Mouse (Mus musculus) intestine, postnatal 0 days (tissue): ENCODE measurements around the gene She. TPM values are rescaled to one million over a fixed set of nuclear protein-coding genes. Genes with fewer than 3 reads are reported as not detected.

Experiments used
- ATAC-seq: fragments of 200-750 bp; cut with Nextera tagmentation; 2 replicates; pipeline ENCODE4 v1.8.0; 2017; ENCODE audit warnings: mild to moderate bottlenecking, moderate TSS enrichment, moderate library complexity
- H3K27ac ChIP-seq: fragments of 300-500 bp; sonication (generic); 2 replicates; pipeline ENCODE4 v1.5.1; 2014; ENCODE audit warnings: mild to moderate bottlenecking, low read depth, low read length, moderate library complexity
- H3K27me3 ChIP-seq: fragments of 300-500 bp; sonication (generic); replicated peaks from 2 replicates; pipeline ENCODE4 v1.6.1; 2014; ENCODE audit warnings: low read length, mixed read lengths; ENCODE audit not compliant: control insufficient read depth, insufficient read depth
- H3K36me3 ChIP-seq: fragments of 300-500 bp; sonication (generic); 2 replicates; pipeline ENCODE4 v1.6.1; 2014; ENCODE audit warnings: mild to moderate bottlenecking, moderate library complexity; ENCODE audit not compliant: control insufficient read depth, insufficient read depth
- H3K4me1 ChIP-seq: fragments of 300-500 bp; sonication (generic); replicated peaks from 2 replicates; pipeline ENCODE4 v1.6.1; 2014; ENCODE audit warnings: antibody characterized with exemption, low read length, mixed read lengths; ENCODE audit not compliant: control insufficient read depth, insufficient read depth
- H3K4me2 ChIP-seq: fragments of 300-500 bp; sonication (generic); replicated peaks from 2 replicates; pipeline ENCODE4 v1.6.1; 2014; ENCODE audit warnings: low read depth, mild to moderate bottlenecking, moderate library complexity
- H3K4me3 ChIP-seq: fragments of 300-500 bp; sonication (generic); 2 replicates; pipeline ENCODE4 v1.5.1; 2014; ENCODE audit warnings: low read depth, low read length
- H3K9ac ChIP-seq: fragments of 300-500 bp; sonication (generic); 2 replicates; pipeline ENCODE4 v1.6.1; 2014; ENCODE audit warnings: mild to moderate bottlenecking, low read depth, low read length
- H3K9me3 ChIP-seq: fragments of 300-500 bp; sonication (generic); 2 replicates; pipeline ENCODE4 v1.6.1; 2016; ENCODE audit warnings: mixed run types; ENCODE audit not compliant: control insufficient read depth
- CTCF ChIP-seq: sonication (generic); IDR thresholded peaks from 2 replicates; pipeline ENCODE4 v1.5.1; 2016; ENCODE audit warnings: low read depth, mild to moderate bottlenecking, control low read depth, antibody characterized with exemption, moderate library complexity
- WGBS: fragments of 180-500 bp; shearing (Covaris S2); extraction: QIAGEN DNeasy Blood & Tissue Kit; methylation state at CpG from one replicate; pipeline ENCODE4 v1.1.7; 2014; 5-methylcytosine and 5-hydroxymethylcytosine counted together
- polyA plus RNA-seq: library from polyadenylated mRNA; unstranded; fragments of >200 nt; fragmentation: Nextera tagmentation; extraction: Ambion mirVana; gene quantifications from 2 replicates; pipeline ENCODE4 v1.2.1, GENCODE M21; 2015

The She gene
- polyA plus RNA-seq, 1 experiment from 2014 or later, result 1.6 TPM

DNA sequence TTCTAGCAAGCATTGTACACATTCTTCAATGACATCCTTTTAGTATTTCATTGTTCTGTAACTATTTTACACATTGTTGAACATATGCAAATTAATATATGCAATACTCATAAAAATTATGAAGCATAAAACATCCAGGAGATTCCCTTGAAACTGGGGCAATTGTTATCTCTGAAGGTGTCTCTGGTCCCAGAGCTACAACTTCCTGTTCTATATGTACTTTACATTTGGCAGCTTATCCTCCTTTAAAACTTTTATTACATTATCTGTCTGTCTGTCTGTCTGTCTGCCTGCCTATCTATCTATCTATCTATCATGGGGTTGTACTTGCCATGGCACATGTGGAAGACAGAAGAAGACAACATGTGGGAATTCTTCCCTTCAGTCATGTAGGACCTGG is 60.5 kb downstream of the She start:
- H3K9me3 ChIP-seq, result no peaks in the 10 kb centered on the region
- H3K9ac ChIP-seq, result no peak overlapping the region
- H3K27me3 ChIP-seq, result no peaks in the 10 kb centered on the region
- no peaks in the 10 kb centered on the region for H3K4me1 ChIP-seq
- no peak for ATAC-seq
- H3K4me3 ChIP-seq, result no peak overlapping the region
- no peak for TF ChIP-seq CTCF
- no peaks in the 10 kb centered on the region for H3K36me3 ChIP-seq
- no peak overlapping the region for H3K4me2 ChIP-seq
- H3K27ac ChIP-seq, result no peak overlapping the region

DNA sequence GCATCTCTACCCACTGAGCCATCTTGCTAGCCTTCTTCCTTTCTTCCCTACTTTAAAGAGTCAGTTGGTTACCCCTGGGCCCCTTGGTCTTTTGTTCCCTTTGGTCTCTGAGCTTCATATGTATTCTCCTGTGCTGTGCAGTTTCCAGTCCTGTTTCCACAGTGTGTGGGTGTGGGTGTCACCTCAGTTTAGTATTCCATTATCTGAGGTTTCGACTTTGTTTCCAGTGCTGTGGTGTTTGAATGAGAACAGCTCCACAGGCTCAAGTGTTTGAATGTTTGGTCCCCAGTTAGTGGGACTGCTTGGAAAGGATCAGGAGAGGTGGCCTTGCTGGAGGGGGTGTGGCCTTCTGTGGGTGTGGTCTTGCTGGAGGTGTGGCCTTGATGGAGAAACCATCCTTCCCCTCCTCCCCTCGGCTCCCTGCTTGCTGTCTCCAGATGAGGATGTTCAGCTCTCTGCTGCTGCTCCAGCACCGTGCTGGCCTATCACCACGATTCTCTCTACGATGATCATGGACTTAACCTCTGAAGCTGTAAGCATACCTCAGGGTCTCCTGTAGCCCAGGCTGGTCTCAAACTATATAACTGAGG is 61.4 kb downstream of the She start:
- Histone ChIP-seq H3K27me3 (no peaks in the 10 kb centered on the region), H3K4me3 (no peak overlapping the region), H3K9me3 (no peaks in the 10 kb centered on the region), H3K9ac (no peak overlapping the region), H3K4me1 (no peaks in the 10 kb centered on the region), H3K27ac (no peak overlapping the region), H3K36me3 (no peaks in the 10 kb centered on the region), H3K4me2 (no peak overlapping the region)
- ATAC-seq, result no peak
- WGBS, result 88% methylated on average over 5 of the region's 5 CpGs
- no peak for TF ChIP-seq CTCF

- no peak overlapping the region for H3K4me2 ChIP-seq
- no peak for ATAC-seq
- no peaks in the 10 kb centered on the region for H3K9me3 ChIP-seq
- 37% methylated on average over 5 of the region's 5 CpGs for WGBS
- no peak overlapping the region for H3K27ac ChIP-seq
- no peaks in the 10 kb centered on the region for H3K27me3 ChIP-seq
- H3K9ac ChIP-seq, result no peak overlapping the region
- H3K4me3 ChIP-seq, result no peak overlapping the region
- H3K36me3 ChIP-seq, result no peaks in the 10 kb centered on the region
- TF ChIP-seq CTCF, result no peak
- H3K4me1 ChIP-seq, result no peaks in the 10 kb centered on the region
Measured at GRCm38 (mm10) chr3:89896571-89896970, 65.4 kb downstream of the She start.

- Histone ChIP-seq H3K27me3 (no peaks in the 10 kb centered on the region), H3K4me3 (no peak overlapping the region), H3K36me3 (no peaks in the 10 kb centered on the region), H3K9me3 (no peaks in the 10 kb centered on the region), H3K27ac (no peak overlapping the region), H3K4me2 (no peak overlapping the region), H3K4me1 (no peaks in the 10 kb centered on the region), H3K9ac (no peak overlapping the region)
- no peak for TF ChIP-seq CTCF
- ATAC-seq, result no peak
- 78% methylated on average over 8 of the region's 8 CpGs for WGBS
Measured at GRCm38 (mm10) chr3:89897204-89897796, 66.1 kb downstream of the She start.

DNA sequence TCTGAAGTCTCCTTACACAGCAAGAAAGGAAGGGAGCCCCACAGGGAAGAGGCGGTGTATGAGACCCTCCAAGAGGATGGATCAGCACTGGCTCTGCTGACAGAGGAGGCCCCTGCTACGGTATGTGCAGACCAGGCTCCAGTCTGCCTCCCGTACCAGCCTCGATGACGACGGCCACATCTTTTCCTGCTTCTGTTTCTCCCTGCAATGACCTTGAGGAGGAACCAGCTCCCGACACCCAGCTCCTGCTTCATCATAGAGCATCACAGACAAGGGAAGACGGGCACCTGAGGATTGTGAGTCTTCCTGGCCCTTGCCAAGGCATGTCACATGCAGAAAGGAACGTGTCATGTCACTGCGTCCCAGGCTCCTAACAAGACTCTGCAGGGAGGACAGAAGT is 66.8 kb downstream of the She start:
- H3K9me3 ChIP-seq, result no peaks in the 10 kb centered on the region
- no peaks in the 10 kb centered on the region for H3K36me3 ChIP-seq
- no peak overlapping the region for H3K4me3 ChIP-seq
- no peak for TF ChIP-seq CTCF
- no peak for ATAC-seq
- H3K27ac ChIP-seq, result no peak overlapping the region
- WGBS, result 76% methylated on average over 10 of the region's 10 CpGs
- H3K4me1 ChIP-seq, result no peaks in the 10 kb centered on the region
- H3K27me3 ChIP-seq, result no peaks in the 10 kb centered on the region
- H3K9ac ChIP-seq, result no peak overlapping the region
- no peak overlapping the region for H3K4me2 ChIP-seq

GRCm38 (mm10) chr3:89898870-89899510 is 67.8 kb downstream of the She start:
- H3K36me3 ChIP-seq, result no peaks in the 10 kb centered on the region
- 55% methylated on average over 5 of the region's 5 CpGs for WGBS
- peak overlapping the region; percentile 35 for H3K27ac ChIP-seq
- no peaks in the 10 kb centered on the region for H3K4me1 ChIP-seq
- TF ChIP-seq CTCF, result no peak
- ATAC-seq, result no peak
- no peak overlapping the region for H3K4me3 ChIP-seq
- no peak overlapping the region for H3K9ac ChIP-seq
- H3K9me3 ChIP-seq, result no peaks in the 10 kb centered on the region
- H3K27me3 ChIP-seq, result no peaks in the 10 kb centered on the region
- H3K4me2 ChIP-seq, result no peak overlapping the region
